Mouse (Mus musculus): ENCODE results near the gene Fasl. TPM values are rescaled to one million over a fixed set of nuclear protein-coding genes. Genes with fewer than 3 reads are reported as not detected.
A peak's percentile ranks its signal among the peaks of the same experiment; 100 is the strongest.

The Fasl gene
- total RNA-seq, 2 experiments from 2014 or later, result not detected

DNA sequence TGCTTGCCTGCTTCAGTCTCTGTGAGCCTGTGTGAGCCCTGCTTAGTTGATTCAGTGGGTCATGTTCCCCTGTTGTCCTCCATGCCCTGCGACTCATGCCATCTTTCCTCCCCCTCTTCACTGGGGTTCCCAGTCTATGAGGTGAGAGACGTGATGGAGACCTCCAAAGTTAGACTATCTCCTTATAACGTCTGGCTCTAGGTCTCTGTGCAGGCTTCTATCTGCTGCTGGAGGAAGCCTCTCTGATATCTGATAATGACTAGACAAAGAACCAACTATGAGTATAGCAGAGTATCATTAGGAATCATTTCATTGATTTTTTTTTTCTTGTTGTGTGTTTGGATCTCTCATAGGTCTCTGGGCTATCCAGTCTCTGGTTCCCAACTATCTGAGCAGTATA lies 31.7 kb downstream of the Fasl start:
- no peak for DNase-seq

DNA sequence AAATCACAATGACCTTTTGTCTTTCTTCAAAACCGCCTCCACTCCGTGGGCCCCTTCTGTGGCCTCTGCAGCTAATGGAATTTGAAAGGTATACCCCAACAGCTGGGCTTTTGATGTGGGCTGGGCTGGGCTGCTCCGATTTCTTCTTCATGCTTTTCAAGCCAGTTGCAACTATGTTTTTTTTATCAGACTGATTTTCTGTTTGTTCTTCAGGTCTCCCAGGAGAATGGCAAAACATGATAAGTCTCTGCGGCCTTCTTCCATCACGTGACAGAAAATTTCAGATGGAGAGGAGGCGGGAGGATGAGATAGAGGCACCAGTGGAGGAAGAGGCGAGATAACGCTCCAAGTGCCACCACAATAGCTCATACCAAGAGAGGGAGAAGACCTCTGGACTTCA lies 37.0 kb downstream of the Fasl start:
- no peak for DNase-seq

DNA sequence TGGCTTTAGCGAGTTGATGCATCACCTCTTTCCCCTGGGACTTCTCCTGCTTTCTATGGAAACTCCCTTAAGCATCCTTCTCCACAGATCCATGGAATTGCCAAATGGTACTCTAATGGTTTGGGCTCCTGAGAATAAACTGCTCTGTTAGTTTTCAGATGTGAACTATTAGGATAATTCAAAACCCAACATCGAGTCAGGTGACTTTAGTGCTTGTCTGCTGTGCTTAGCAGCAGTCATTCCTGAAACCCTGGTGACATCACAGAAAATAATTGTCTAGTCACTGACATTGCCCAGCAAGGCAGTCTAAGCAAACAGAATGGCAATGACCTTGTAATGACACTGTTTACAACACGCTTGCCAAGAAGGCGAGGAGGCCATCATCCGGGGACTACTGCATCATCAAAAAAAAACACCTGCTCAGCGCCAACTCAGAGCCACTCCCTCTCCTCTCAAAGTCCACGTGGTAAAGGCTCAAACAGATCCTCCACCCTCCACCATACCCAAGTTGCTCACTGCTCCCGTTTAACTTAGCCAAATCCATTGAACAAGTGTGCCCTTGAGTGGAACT lies 37.7 kb downstream of the Fasl start:
- no peak for DNase-seq

DNA sequence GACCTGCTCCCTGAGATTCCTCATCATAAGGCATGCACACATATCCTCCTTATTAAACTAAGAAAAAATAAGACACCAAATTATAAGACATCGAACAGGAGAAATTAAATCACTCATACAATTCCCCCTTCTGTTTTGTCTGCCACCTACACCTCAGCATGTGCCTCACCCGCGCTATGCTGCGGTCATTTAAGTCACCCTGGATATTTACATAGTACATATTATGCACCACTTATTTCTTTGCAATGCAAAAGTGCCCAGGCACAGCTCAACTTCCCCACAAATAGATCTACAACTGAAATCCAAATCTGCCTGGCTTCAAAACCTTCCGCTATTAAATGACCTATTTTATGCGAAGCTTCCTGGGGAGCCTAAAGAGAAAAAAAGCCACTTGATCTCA lies 39.6 kb downstream of the Fasl start:
- no peak for DNase-seq

DNA sequence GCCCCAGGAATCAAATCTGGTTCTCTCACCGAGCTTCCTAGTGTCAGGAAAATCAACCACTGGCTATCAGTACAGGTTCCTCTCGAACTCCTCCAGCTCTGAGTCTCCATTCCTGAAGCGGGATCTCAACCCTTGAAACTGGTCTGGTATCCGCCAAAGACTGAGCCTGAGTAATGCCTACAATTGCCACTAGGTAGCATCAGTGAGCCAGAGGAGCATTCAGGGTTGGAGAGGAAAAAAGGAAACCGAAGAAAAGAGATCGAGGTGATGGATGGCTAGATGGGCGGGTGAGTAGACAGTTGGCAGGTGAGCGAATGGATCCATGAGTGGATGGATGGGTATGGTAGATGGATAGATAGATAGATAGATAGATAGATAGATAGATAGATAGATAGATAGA lies 40.2 kb downstream of the Fasl start:
- peak; percentile 82 for DNase-seq

DNA sequence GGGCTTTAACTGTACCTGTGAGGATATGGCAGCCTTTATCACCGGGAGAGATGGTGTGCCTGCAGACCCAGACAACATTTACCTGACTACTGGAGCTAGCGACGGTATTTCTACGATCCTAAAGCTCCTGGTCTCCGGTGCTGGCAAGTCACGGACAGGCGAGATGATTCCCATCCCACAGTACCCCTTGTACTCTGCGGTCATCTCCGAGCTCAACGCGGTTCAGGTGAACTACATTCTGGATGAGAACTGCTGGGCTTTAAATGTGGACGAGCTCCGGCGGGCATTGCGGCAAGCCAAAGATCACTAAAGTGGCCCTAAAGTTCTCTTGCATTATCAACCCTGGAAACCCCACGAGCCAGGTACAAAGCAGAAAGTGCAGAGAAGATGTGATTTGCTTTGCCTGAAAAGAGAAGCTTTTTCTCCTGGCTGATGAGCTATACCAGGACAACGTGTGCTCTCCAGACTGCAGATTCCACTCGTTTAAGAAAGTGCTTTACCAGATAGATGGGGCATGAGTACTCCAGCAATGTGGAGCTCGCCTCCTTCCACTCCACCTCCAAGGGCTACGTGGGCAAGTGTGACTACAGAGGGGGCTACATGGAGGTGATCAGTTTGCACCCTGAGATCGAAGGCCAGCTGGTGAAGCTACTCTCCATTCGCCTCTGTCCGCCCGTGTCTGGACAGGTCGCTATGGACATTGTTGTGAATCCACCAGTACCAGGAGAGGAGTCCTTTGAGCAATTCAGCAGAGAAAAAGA lies 41.6 kb downstream of the Fasl start:
- no peak for DNase-seq

DNA sequence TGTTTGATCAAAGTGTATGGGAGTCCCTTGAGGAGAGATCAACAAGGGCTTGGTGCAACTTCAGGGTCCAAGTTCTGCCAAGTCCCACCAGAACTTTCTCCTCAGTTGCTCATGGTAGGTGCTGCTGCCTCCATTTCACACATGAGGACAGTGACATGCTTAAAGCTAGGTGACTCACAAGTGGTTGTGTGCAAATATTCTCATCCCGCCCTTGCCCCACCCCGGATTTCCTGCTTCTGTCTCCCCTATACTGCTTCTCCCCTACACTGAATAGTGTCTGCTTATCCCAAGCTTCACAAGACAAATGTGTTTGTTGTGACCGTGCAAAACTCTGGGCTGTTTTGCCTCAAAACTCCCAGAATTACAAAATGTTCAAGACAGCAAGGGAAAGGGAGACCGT lies 43.4 kb downstream of the Fasl start:
- DNase-seq, result no peak

DNA sequence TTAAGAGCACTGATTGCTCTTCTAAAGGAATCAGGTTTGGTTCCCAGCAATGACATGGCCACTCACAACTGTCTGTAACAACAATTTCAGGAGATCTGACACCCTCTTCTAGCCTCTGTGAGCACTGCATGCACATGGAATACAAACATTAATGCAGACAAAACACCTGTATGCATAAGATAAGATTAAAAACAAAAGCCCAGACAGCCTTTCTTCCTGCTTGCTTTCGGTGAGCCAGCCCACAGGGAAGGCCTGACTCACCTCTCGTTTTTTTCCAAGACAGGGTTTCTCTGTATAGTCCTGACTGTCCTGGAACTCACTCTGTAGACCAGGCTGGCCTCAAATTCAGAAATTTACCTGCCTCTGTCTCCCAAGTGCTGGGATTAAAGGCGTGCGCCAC lies 44.1 kb downstream of the Fasl start:
- no peak for DNase-seq

DNA sequence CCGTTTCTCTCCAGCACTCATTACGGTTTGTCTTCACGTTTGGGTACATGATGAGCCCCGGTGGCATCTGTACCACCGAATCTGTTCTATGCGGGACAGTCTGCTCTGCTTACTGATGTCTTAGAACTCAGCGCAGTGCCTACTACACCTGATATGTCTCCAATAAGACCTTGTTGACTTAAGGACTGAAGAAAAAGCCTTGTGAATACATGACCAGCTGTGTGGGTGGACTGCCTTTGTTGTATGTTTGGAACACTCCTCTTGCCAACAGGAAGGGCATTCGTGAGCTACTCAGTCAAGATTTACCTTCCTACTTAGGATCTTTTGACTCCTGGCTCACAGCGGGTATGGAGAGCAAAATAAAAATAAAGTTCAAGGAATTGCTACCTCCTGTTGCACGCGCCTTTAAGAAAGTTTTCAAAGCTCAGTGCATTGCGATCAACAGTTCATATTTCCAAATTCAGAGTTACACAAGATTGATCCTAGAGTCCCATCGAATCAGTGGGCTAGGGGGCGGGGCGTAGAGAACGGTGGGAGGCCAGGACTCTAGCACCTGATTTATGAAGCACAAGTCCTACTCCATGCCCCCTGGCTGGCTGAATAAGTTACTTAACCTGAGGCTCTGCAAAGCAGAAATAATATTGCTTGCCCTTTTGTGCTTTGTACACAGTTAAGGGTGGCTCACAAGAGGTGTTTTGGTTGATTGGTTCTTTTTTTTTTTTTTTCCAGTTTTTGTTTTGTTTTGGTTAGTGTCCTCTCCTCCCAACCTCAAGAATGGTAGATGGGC lies 45.6 kb downstream of the Fasl start:
- DNase-seq, result no peak

DNA sequence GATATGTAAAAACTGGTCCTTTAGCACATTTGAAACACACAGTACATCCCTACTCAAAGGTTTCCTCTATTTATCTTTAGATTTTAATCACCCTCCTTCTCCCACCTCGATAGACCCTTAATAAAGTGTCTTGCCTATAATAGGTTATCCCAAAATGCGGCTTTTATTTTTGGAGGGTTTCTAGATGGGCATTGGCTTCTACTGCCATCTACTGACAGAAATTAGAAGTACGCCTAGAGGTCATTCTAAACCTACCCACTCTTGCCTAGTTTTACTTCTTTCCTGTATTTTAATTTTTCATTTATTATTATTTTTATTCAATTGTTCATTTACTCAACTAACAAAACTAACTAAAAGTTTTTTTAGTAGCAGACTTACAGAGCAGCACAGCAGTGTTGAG lies 51.4 kb downstream of the Fasl start:
- no peak for DNase-seq

DNA sequence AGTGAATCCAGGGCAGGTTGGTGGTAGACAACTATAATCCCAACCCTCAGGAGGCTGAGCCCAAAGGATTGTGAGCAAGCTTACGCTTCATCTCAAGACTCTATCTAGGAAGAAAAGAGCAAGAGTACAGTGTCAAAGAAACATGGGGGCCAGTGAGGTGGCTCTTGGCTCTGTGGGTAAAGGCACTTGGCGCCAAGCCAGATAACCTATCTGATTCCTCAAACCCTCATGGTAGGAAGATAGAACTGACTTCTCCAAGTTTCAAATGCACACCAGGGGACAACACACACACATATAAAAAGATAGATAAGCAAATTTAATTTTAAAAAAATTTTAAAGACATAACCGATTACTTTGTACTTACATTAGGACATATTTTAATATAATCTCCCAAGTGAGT lies 52.0 kb downstream of the Fasl start:
- no peak for DNase-seq

DNA sequence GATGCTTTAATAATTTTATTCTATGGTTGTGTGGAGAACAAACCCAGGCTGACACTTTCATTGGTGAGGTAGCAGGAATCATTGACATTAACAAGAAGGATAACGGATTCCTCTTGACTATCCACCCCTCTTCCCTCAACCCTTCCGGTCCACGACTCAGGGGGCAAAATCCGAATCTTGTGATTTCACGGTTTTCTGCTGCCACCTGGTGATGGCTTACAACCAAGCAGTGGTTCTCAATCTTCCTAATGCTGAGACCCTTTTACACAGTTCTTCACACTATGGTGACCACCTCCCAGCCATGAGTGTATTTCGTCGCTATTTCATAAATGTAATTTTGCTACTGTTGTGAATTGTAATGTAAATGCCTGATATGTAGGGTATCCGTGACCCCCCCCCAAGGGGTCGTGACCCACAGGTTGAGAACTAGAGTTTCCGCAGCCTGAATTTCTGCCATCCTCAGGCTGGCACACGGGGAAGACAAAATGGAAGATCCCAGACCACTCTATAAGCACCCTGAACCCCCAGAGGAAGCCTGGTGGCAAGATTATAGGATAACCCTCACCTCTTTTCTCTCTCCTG lies 52.7 kb downstream of the Fasl start:
- DNase-seq, result no peak

DNA sequence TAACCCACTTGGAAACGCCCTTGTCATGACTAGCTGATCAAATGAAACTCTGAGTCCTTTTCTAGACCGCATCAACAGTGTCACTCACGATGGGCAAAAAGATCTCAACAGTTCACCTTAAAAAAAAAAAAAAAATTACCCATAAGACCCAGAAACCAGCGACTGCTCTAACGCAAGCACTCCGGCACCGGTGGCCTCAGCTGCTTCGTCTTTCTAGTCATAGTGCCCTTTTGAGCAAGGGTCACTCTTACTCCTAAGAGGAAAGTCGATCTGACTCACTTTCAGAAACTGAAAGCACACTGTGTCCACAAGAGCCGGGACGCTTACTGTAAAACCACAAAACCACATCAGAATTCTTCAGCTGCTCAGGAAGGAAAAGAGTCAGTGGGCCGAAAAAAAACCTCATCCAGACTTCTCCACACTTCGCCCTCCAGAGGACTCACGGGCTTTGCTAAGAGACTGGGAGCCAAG lies 53.5 kb downstream of the Fasl start:
- DNase-seq, result no peak

DNA sequence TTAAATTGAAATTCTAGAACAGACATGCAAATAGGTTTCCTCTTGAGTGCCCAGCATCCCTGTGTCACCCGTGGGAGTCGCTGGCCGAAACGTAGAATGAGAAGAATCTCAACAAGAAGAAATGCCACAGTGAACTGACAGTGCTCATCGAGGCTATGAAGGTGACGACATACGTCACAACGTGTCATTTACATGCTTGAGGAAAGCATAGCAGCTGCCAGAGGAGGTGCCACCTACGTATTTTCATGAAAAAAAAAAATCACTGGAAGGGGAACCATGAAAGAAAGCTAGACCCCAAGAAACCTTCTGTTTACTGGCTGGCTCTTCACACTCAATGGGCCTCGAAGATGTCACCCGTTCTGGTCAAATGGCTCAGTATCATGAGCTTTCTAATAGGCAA lies 54.0 kb downstream of the Fasl start:
- DNase-seq, result no peak

Other genes starting within 250 kb of the Fasl start
- gene Suco, start 88.2 kb upstream of the Fasl start, total RNA-seq (2021), result 10 to 100 TPM; 32.9 to 34.0 TPM
- 10 to 100 TPM; 20.4 to 20.5 TPM for gene Pigc, start 180.7 kb upstream of the Fasl start, total RNA-seq (2021)
- not detected for gene 4930558K02Rik, start 191.1 kb upstream of the Fasl start, total RNA-seq (2021)

Measured in adrenal gland, postnatal 10 days (tissue).